Mouse (Mus musculus) heart, adult 18-20 months (tissue): ENCODE results near the gene Gcnt7. TPM values are rescaled to one million over a fixed set of nuclear protein-coding genes. Genes with fewer than 3 reads are reported as not detected.

Experiments
- DNase-seq, 2 experiments: peaks; one replicate each; pipeline ENCODE4 v3.0.0; 2021 to 2022; ENCODE audit warnings: mixed read lengths in 1 of 2
- total RNA-seq, 2 experiments: library from RNA; stranded (reverse); gene quantifications; 2 replicates each; pipeline ENCODE4 v1.2.3; 2021

Gcnt7 gene
- total RNA-seq, 2 experiments from 2014 or later, result not detected

- DNase-seq, result no peak
Observed at GRCm38 (mm10) chr2:172460647-172461046, 2.3 kb upstream of the Gcnt7 start.

- no peak for DNase-seq
Observed at GRCm38 (mm10) chr2:172452458-172452857, 5.9 kb downstream of the Gcnt7 start.

GRCm38 (mm10) chr2:172452031-172452430, 6.4 kb downstream of the Gcnt7 start:
- DNase-seq, result no peak

- no peak for DNase-seq
Observed at GRCm38 (mm10) chr2:172450640-172451039, 7.8 kb downstream of the Gcnt7 start.

- no peak for DNase-seq
Observed at GRCm38 (mm10) chr2:172448329-172448728, 10.1 kb downstream of the Gcnt7 start.

GRCm38 (mm10) chr2:172447317-172447716, 11.1 kb downstream of the Gcnt7 start:
- peak in 1 of 2 experiments; percentile 23 for DNase-seq

GRCm38 (mm10) chr2:172445617-172446016, 12.8 kb downstream of the Gcnt7 start:
- no peak for DNase-seq

GRCm38 (mm10) chr2:172441176-172441575, 17.2 kb downstream of the Gcnt7 start:
- DNase-seq, result no peak

GRCm38 (mm10) chr2:172440640-172441005, 17.8 kb downstream of the Gcnt7 start:
- no peak for DNase-seq

- DNase-seq, result peak; percentile 99 to 100
Observed at GRCm38 (mm10) chr2:172439843-172440639, 18.4 kb downstream of the Gcnt7 start, which contains the start of gene Rtf2. TSS of gene Rtf2 (plus strand) at chr2:172440556.

- peak; percentile 10 to 24 for DNase-seq
Observed at GRCm38 (mm10) chr2:172437371-172437952, 20.9 kb downstream of the Gcnt7 start.

- peak in 1 of 2 experiments; percentile 31 for DNase-seq
Observed at GRCm38 (mm10) chr2:172433746-172434145, 24.6 kb downstream of the Gcnt7 start.

- peak; percentile 43 to 64 for DNase-seq
Observed at GRCm38 (mm10) chr2:172430609-172431008, 27.8 kb downstream of the Gcnt7 start.

- no peak for DNase-seq
Observed at GRCm38 (mm10) chr2:172418208-172418607, 40.2 kb downstream of the Gcnt7 start.

GRCm38 (mm10) chr2:172416876-172417275, 41.5 kb downstream of the Gcnt7 start:
- no peak for DNase-seq

- DNase-seq, result no peak
Observed at GRCm38 (mm10) chr2:172416218-172416617, 42.2 kb downstream of the Gcnt7 start.

GRCm38 (mm10) chr2:172413894-172414293, 44.5 kb downstream of the Gcnt7 start:
- DNase-seq, result no peak

- DNase-seq, result no peak
Observed at GRCm38 (mm10) chr2:172413273-172413672, 45.1 kb downstream of the Gcnt7 start.

GRCm38 (mm10) chr2:172412454-172412853, 45.9 kb downstream of the Gcnt7 start:
- DNase-seq, result no peak

GRCm38 (mm10) chr2:172411091-172411490, 47.3 kb downstream of the Gcnt7 start:
- no peak for DNase-seq

- no peak for DNase-seq
Observed at GRCm38 (mm10) chr2:172410686-172411085, 47.7 kb downstream of the Gcnt7 start.

- DNase-seq, result no peak
Observed at GRCm38 (mm10) chr2:172407499-172407898, 50.9 kb downstream of the Gcnt7 start.

GRCm38 (mm10) chr2:172406173-172406572, 52.2 kb downstream of the Gcnt7 start:
- DNase-seq, result peak in 1 of 2 experiments; percentile 12

- no peak for DNase-seq
Observed at GRCm38 (mm10) chr2:172405011-172405410, 53.4 kb downstream of the Gcnt7 start.
